Mouse (Mus musculus) regulatory T cell (primary cell): Measurements from ENCODE around the gene Cdk2ap1.
"Not testable (repeated sequence)": the region's sequence is repeated elsewhere in the genome, so short reads cannot be mapped to it uniquely, and the experiment has no call there.

ENCODE experiments used
- in situ Hi-C: fragments of 300-600 bp; cut with MboI, MseI; formaldehyde crosslinking; loops from one replicate; pipeline ENCODE4 v1.15.1; 2025; ENCODE audit warnings: high pct_unique_total_duplicates

The Cdk2ap1 gene

GRCm38 (mm10) chr5:124362982-124363381 is at the start of gene Cdk2ap1:
Gene Cdk2ap1 (minus strand): TSS chr5:124363082.
- in situ Hi-C loops, result not testable (repeated sequence)

GRCm38 (mm10) chr5:124412163-124412562 is 49.3 kb upstream of the Cdk2ap1 start:
- in situ Hi-C loops, result no loop called here

GRCm38 (mm10) chr5:124410808-124411207 is 47.9 kb upstream of the Cdk2ap1 start:
- in situ Hi-C loops, result no loop called here

GRCm38 (mm10) chr5:124393726-124394125 is 30.8 kb upstream of the Cdk2ap1 start:
- in situ Hi-C loops, result loop anchor here (25.0 kb wide), 1 partner anchor 1931 kb away; no protein-coding TSS in a partner anchor

- in situ Hi-C loops, result loop anchor here (25.0 kb wide), 1 partner anchor 1930 kb away; no protein-coding TSS in a partner anchor
These were observed 29.5 kb upstream of the Cdk2ap1 start for GRCm38 (mm10) chr5:124392412-124392811.

GRCm38 (mm10) chr5:124387932-124388331 is 25.1 kb upstream of the Cdk2ap1 start:
- in situ Hi-C loops, result loop anchor here (5.0 to 25.0 kb wide), 2 partner anchors 324 to 1926 kb away; no protein-coding TSS in a partner anchor

- in situ Hi-C loops, result loop anchor here (25.0 kb wide), 1 partner anchor 1918 kb away; no protein-coding TSS in a partner anchor
These were observed 17.2 kb upstream of the Cdk2ap1 start for GRCm38 (mm10) chr5:124380121-124380520.

GRCm38 (mm10) chr5:124377149-124377548 is 14.3 kb upstream of the Cdk2ap1 start:
- in situ Hi-C loops, result loop anchor here (25.0 kb wide), 1 partner anchor 1915 kb away; no protein-coding TSS in a partner anchor

GRCm38 (mm10) chr5:124376401-124376800 is 13.5 kb upstream of the Cdk2ap1 start:
- in situ Hi-C loops, result loop anchor here (25.0 kb wide), 1 partner anchor 1914 kb away; no protein-coding TSS in a partner anchor

GRCm38 (mm10) chr5:124374298-124374697 is 11.4 kb upstream of the Cdk2ap1 start:
- in situ Hi-C loops, result no loop called here

- in situ Hi-C loops, result no loop called here
These were observed 3.8 kb upstream of the Cdk2ap1 start for GRCm38 (mm10) chr5:124366721-124367120.

GRCm38 (mm10) chr5:124365754-124366153 is 2.9 kb upstream of the Cdk2ap1 start:
- in situ Hi-C loops, result no loop called here

GRCm38 (mm10) chr5:124364173-124364918 is 1.5 kb upstream of the Cdk2ap1 start:
- in situ Hi-C loops, result no loop called here

GRCm38 (mm10) chr5:124359641-124360040 is 3.2 kb downstream of the Cdk2ap1 start:
- in situ Hi-C loops, result no loop called here

- in situ Hi-C loops, result no loop called here
These were observed 6.2 kb downstream of the Cdk2ap1 start for GRCm38 (mm10) chr5:124356695-124357094.

GRCm38 (mm10) chr5:124355425-124355959 is 7.4 kb downstream of the Cdk2ap1 start:
- in situ Hi-C loops, result no loop called here

GRCm38 (mm10) chr5:124354574-124355424 is 8.1 kb downstream of the Cdk2ap1 start:
- in situ Hi-C loops, result no loop called here

- in situ Hi-C loops, result no loop called here
These were observed 8.9 kb downstream of the Cdk2ap1 start for GRCm38 (mm10) chr5:124353726-124354547.

- in situ Hi-C loops, result no loop called here
These were observed 9.7 kb downstream of the Cdk2ap1 start for GRCm38 (mm10) chr5:124353011-124353725.
